Mouse (Mus musculus): ENCODE measurements around the gene 4932438H23Rik.

DNA sequence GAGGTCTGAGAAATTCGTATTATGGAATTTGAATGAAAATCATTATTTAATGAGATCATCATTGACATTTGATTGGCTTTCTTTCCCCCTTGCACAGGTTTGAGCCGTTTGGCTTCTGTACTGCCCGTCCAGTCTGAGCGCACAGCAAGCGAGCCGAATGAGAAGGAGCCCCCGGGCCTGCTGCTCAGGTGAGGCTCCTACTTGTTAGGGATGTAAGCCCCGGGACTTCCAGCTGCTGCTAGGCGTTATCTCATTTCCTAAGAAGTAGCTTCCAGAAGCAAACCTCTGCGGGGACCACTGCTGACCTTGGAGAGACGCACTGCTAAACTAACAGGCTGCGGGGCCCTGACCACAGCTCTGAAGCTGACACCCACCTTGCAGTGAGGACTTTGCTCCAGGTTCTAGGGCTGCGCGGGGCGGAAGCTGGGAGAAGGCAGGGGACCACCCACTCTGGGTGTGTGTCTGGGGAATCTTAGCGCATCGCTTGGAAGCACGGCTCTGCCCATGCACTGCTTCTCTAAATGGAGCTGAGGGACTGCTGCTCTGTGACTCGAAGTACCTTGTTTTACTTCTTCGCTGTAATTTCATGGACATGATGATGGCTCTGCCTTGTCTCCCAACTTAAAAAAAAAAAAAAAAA is 46.2 kb upstream of the 4932438H23Rik start:
- TF ChIP-seq POLR2A (IDR thresholded peaks at IDR 0.05; ENCODE audit: low read depth, low read length) (no peak), CTCF (IDR thresholded peaks at IDR 0.05; ENCODE audit: extremely low read depth, insufficient read length, insufficient replicate concordance, low read depth, low read length) (no peak)
